ENCODE assay signal across 8 mouse cellular contexts in the genomic region with DNA sequence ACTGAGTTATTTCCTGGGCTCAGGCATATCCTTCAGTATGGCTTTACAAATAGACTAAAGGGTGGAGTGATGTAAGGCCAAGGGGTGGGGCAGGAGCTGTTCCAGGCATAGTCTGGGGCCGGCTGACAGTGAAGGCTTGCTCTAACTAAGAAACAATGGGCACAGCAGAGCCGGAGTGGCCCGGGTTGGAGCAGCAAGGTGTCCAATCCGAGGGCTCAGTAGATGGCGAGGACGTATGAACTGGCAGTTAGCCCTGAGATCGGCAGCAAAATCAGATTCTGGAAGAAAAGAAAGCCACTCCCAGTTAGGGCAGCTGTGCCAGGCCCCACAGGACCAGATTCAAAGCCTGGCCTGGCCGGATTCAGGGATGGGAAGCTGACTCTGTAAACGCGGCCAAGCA.
DNase-seq lines count a peak whose midpoint lies in the region; ATAC-seq and TF ChIP-seq lines count a peak whose summit lies in the region.

No protein-coding gene starts in this region.

- no peak overlapping the region for H3K4me3 ChIP-seq in forebrain, embryonic 16.5 days (replicated peaks; ENCODE audit: low read length)
- H3K4me3 ChIP-seq in limb, embryonic 12.5 days (replicated peaks): no peak overlapping the region
- peak overlapping the region; percentile 29; the same call in 1 of the 2 replicates for H3K4me3 ChIP-seq in small intestine, adult 2 months (ENCODE audit: low read depth, low read length)

- H3K4me1 ChIP-seq in forebrain, embryonic 16.5 days (replicated peaks; ENCODE audit: control insufficient read depth, insufficient read depth, low read length): peaks cover 6% of the 10 kb centered on the region; the same call in 1 of the 2 replicates
- peaks cover 37% of the 10 kb centered on the region for H3K4me1 ChIP-seq in limb, embryonic 12.5 days (replicated peaks)
- no peaks in the 10 kb centered on the region for H3K4me1 ChIP-seq in small intestine, adult 2 months (ENCODE audit: control insufficient read depth, insufficient read depth, insufficient read length, low read length)

- no peaks in the 10 kb centered on the region for H3K27me3 ChIP-seq in forebrain, embryonic 16.5 days (replicated peaks; ENCODE audit: control insufficient read depth, insufficient read depth, low read length)
- H3K27me3 ChIP-seq in limb, embryonic 12.5 days: no peaks in the 10 kb centered on the region
- no peaks in the 10 kb centered on the region for H3K27me3 ChIP-seq in small intestine, adult 2 months (ENCODE audit: control insufficient read depth, insufficient read depth, low read length)

- intact Hi-C loops in left cerebral cortex, postnatal 36 days (cut with DNase I): no loop called here

- H3K9me3 ChIP-seq in forebrain, embryonic 16.5 days (ENCODE audit: control insufficient read depth, low read length): no peaks in the 10 kb centered on the region
- H3K9me3 ChIP-seq in limb, embryonic 12.5 days: no peaks in the 10 kb centered on the region

- H3K4me2 ChIP-seq in forebrain, embryonic 16.5 days (ENCODE audit: low read length): no peak overlapping the region
- H3K4me2 ChIP-seq in limb, embryonic 12.5 days: no peak overlapping the region

- TF ChIP-seq CTCF in small intestine, adult 2 months (IDR thresholded peaks at IDR 0.05; ENCODE audit: extremely low read depth, insufficient read length, insufficient replicate concordance, low read depth, low read length): no peak

- peak; percentile 63 for DNase-seq in gastrocnemius, postnatal 10 days
- no peak for DNase-seq in gastrocnemius, adult 8-10 months (ENCODE audit: low spot score in 2 of 2)
- peak; percentile 85 for DNase-seq in Muller cell, postnatal 12 days (ENCODE audit: inconsistent ontology term)
- no peak for DNase-seq in left cerebral cortex, postnatal 36 days (ENCODE audit: low spot score in 2 of 2)

- no peaks in the 10 kb centered on the region for H3K36me3 ChIP-seq in forebrain, embryonic 16.5 days (ENCODE audit: control insufficient read depth, insufficient read depth)
- H3K36me3 ChIP-seq in limb, embryonic 12.5 days: no peaks in the 10 kb centered on the region
- H3K36me3 ChIP-seq in small intestine, adult 2 months (ENCODE audit: control insufficient read depth, insufficient read depth, low read length): no peaks in the 10 kb centered on the region

- no peak overlapping the region for H3K27ac ChIP-seq in forebrain, embryonic 16.5 days (ENCODE audit: low read length)
- 0 out of 2 replicates have a peak overlapping the region, but pooled peaks have one; percentile 2 for H3K27ac ChIP-seq in limb, embryonic 12.5 days
- no peak overlapping the region; the same call in 1 of the 2 replicates for H3K27ac ChIP-seq in small intestine, adult 2 months (ENCODE audit: insufficient read depth, low read depth, low read length)

- ATAC-seq in forebrain, embryonic 16.5 days: peak; percentile 85
- no peak for ATAC-seq in limb, embryonic 12.5 days (ENCODE audit: insufficient number of reproducible peaks, insufficient read depth, low FRiP score, low TSS enrichment, low read depth)
- ATAC-seq in megakaryocyte, adult 5-6 weeks (ENCODE audit: poor library complexity, severe bottlenecking): no peak

- H3K9ac ChIP-seq in forebrain, embryonic 16.5 days (replicated peaks; ENCODE audit: low read depth, low read length): no peak overlapping the region
- no peak overlapping the region for H3K9ac ChIP-seq in limb, embryonic 12.5 days (replicated peaks)

- TF ChIP-seq POLR2A in small intestine, adult 2 months (IDR thresholded peaks at IDR 0.05; ENCODE audit: low read depth, low read length): no peak

- 17% methylated on average over 10 of the region's 10 CpGs for WGBS in forebrain, embryonic 16.5 days
- 60% methylated on average over 10 of the region's 10 CpGs for WGBS in limb, embryonic 12.5 days
- WGBS in small intestine, adult 2 months: 23% methylated on average over 10 of the region's 10 CpGs

Comparison
In these comparisons a context has a peak if more than half of its experiments do, and no peak if none do; other contexts are left out.
1. DNase-seq: peak in gastrocnemius, postnatal 10 days (single experiment) and Muller cell, postnatal 12 days (single experiment); none in gastrocnemius, adult 8-10 months (0 of 2) and left cerebral cortex, postnatal 36 days (0 of 2).